Mouse (Mus musculus): Measurements from ENCODE around the gene Inpp5k. TPM values are rescaled to one million over a fixed set of nuclear protein-coding genes. Genes with fewer than 3 reads are reported as not detected.
A peak's percentile ranks its signal among the peaks of the same experiment; 100 is the strongest.

Inpp5k gene
- polyA plus RNA-seq, 1 experiment from 2014 or later = 19.6 TPM

- H3K36me3 ChIP-seq = peaks cover 90% of the 10 kb centered on the region
- H3K9me3 ChIP-seq (replicated peaks) = no peaks in the 10 kb centered on the region
- no peak overlapping the region for H3K27ac ChIP-seq
- H3K9ac ChIP-seq = no peak overlapping the region
- no peak for ATAC-seq (replicated peaks; ENCODE audit: insufficient number of reproducible peaks, insufficient read depth, low FRiP score, low read depth)
- no peaks in the 10 kb centered on the region for H3K4me1 ChIP-seq (replicated peaks)
- WGBS = 89% methylated on average over 11 of the region's 11 CpGs
- no peak overlapping the region for H3K4me2 ChIP-seq
- no peak overlapping the region for H3K4me3 ChIP-seq
- H3K27me3 ChIP-seq = no peaks in the 10 kb centered on the region
Observed at GRCm38 (mm10) chr11:75669176-75669852, 38.5 kb downstream of the Inpp5k start.

- no peak overlapping the region for H3K4me2 ChIP-seq
- no peak overlapping the region for H3K9ac ChIP-seq
- no peaks in the 10 kb centered on the region for H3K27me3 ChIP-seq
- H3K36me3 ChIP-seq = peaks cover 87% of the 10 kb centered on the region
- ATAC-seq (replicated peaks; ENCODE audit: insufficient number of reproducible peaks, insufficient read depth, low FRiP score, low read depth) = no peak; the same call in 1 of the 2 replicates
- no peak overlapping the region for H3K27ac ChIP-seq
- WGBS = 88% methylated on average over 12 of the region's 12 CpGs
- no peaks in the 10 kb centered on the region for H3K9me3 ChIP-seq (replicated peaks)
- H3K4me1 ChIP-seq (replicated peaks) = no peaks in the 10 kb centered on the region
- H3K4me3 ChIP-seq = no peak overlapping the region
Observed at GRCm38 (mm10) chr11:75669853-75670200, 39.0 kb downstream of the Inpp5k start.

- H3K27ac ChIP-seq = no peak overlapping the region
- 86% methylated on average over 22 of the region's 22 CpGs for WGBS
- no peak for ATAC-seq (replicated peaks; ENCODE audit: insufficient number of reproducible peaks, insufficient read depth, low FRiP score, low read depth)
Observed at GRCm38 (mm10) chr11:75671426-75672180, 40.8 kb downstream of the Inpp5k start.

GRCm38 (mm10) chr11:75673411-75673810 is 42.6 kb downstream of the Inpp5k start:
- Histone ChIP-seq H3K36me3 (peaks cover 53% of the 10 kb centered on the region), H3K4me3 (no peak overlapping the region), H3K9ac (no peak overlapping the region), H3K27ac (no peak overlapping the region), H3K4me2 (no peak overlapping the region), H3K9me3 (replicated peaks) (no peaks in the 10 kb centered on the region), H3K4me1 (replicated peaks) (peaks cover 2% of the 10 kb centered on the region), H3K27me3 (no peaks in the 10 kb centered on the region)
- WGBS = 84% methylated on average over 5 of the region's 5 CpGs
- ATAC-seq (replicated peaks; ENCODE audit: insufficient number of reproducible peaks, insufficient read depth, low FRiP score, low read depth) = no peak

More at GRCm38 (mm10) chr11:75671426-75672180, 40.8 kb downstream of the Inpp5k start:
- Histone ChIP-seq H3K4me3 (no peak overlapping the region), H3K27me3 (no peaks in the 10 kb centered on the region), H3K4me2 (no peak overlapping the region), H3K4me1 (replicated peaks) (no peaks in the 10 kb centered on the region), H3K36me3 (peaks cover 70% of the 10 kb centered on the region), H3K9ac (no peak overlapping the region), H3K9me3 (replicated peaks) (no peaks in the 10 kb centered on the region)

- H3K4me1 ChIP-seq (replicated peaks) = peaks cover 4% of the 10 kb centered on the region
- WGBS = 74% methylated on average over 3 of the region's 3 CpGs
- H3K4me3 ChIP-seq = no peak overlapping the region
- H3K27ac ChIP-seq = no peak overlapping the region
- H3K4me2 ChIP-seq = no peak overlapping the region
- H3K36me3 ChIP-seq = peaks cover 39% of the 10 kb centered on the region
- H3K9me3 ChIP-seq (replicated peaks) = no peaks in the 10 kb centered on the region
- ATAC-seq (replicated peaks; ENCODE audit: insufficient number of reproducible peaks, insufficient read depth, low FRiP score, low read depth) = no peak
- no peaks in the 10 kb centered on the region for H3K27me3 ChIP-seq
- no peak overlapping the region for H3K9ac ChIP-seq
Observed at GRCm38 (mm10) chr11:75674875-75675274, 44.1 kb downstream of the Inpp5k start.

DNA sequence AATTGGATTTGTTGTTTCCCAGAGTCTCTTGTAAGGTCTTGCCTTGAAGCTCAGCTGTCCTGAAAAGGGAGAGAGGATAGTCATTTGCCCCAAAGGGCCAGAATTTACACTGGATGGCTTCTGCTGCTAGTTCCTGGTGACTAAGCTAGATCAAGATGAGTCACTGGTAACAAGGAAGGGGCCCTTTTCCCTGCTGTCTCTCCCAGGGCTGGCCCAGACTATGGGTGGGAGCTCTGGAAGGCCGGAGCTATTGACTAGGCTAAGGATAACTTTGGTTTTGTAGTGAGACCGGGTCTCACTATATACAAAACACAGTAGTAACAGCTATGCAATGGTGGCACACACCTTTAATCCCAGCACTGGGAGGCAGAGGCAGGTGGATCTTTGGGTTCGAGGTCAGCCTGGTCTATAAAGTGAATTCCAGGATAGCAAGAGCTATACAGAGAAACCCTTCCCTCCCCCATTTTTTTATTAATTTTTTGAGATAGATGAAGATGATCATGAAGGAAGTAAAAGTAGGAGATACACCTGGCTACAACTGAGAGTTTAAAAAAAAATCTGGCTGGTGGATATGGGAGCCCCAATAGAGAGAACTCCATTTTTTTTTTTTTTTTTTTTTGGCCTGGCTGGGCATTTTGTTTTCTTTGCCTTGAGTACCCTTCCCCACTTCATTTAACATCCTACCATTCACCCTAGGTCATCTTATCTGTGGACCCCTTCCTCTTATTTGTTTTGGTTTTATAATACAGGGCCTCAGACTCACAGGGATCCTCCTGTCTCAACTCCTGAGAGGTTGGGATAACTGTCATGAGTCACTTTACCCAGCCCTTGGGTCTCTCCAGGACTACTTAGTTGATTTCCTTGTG is 47.3 kb downstream of the Inpp5k start:
- Histone ChIP-seq H3K9ac (peak overlapping the region; percentile 99), H3K4me1 (replicated peaks) (peaks cover 19% of the 10 kb centered on the region), H3K9me3 (replicated peaks) (no peaks in the 10 kb centered on the region), H3K4me2 (peak overlapping the region; percentile 76), H3K27ac (peak overlapping the region; percentile 98), H3K27me3 (no peaks in the 10 kb centered on the region), H3K36me3 (peaks cover 9% of the 10 kb centered on the region), H3K4me3 (peak overlapping the region; percentile 99)
- ATAC-seq (replicated peaks; ENCODE audit: insufficient number of reproducible peaks, insufficient read depth, low FRiP score, low read depth) = no peak
- 80% methylated on average over 3 of the region's 3 CpGs for WGBS

- peak within 1 kb of the TSS; percentile 76 for H3K4me2 ChIP-seq
- H3K9me3 ChIP-seq (replicated peaks) = no peaks in the 10 kb centered on the region
- under 1% methylated on average over 55 of the region's 55 CpGs for WGBS
- ATAC-seq (replicated peaks; ENCODE audit: insufficient number of reproducible peaks, insufficient read depth, low FRiP score, low read depth) = peak; percentile 97
- peaks cover 19% of the 10 kb centered on the region for H3K4me1 ChIP-seq (replicated peaks)
- H3K27ac ChIP-seq = peak within 1 kb of the TSS; percentile 98
- H3K9ac ChIP-seq = peak within 1 kb of the TSS; percentile 99
- peak within 1 kb of the TSS; percentile 99 for H3K4me3 ChIP-seq
- H3K36me3 ChIP-seq = peaks cover 9% of the 10 kb centered on the region; the same call in 1 of the 2 replicates
- H3K27me3 ChIP-seq = no peaks in the 10 kb centered on the region
Observed at GRCm38 (mm10) chr11:75678747-75679438, 48.1 kb downstream of the Inpp5k start, which contains the start of gene Crk. Gene Crk (plus strand): TSS chr11:75679259.

GRCm38 (mm10) chr11:75679439-75680171 is 48.8 kb downstream of the Inpp5k start:
- H3K9me3 ChIP-seq (replicated peaks) = no peaks in the 10 kb centered on the region
- peak overlapping the region; percentile 99 for H3K4me3 ChIP-seq
- under 1% methylated on average over 42 of the region's 43 CpGs for WGBS
- H3K4me1 ChIP-seq (replicated peaks) = peaks cover 19% of the 10 kb centered on the region
- peak overlapping the region; percentile 98 for H3K27ac ChIP-seq
- H3K9ac ChIP-seq = peak overlapping the region; percentile 99
- no peaks in the 10 kb centered on the region for H3K27me3 ChIP-seq
- H3K36me3 ChIP-seq = peaks cover 13% of the 10 kb centered on the region; the same call in 1 of the 2 replicates
- ATAC-seq (replicated peaks; ENCODE audit: insufficient number of reproducible peaks, insufficient read depth, low FRiP score, low read depth) = peak; percentile 63
- H3K4me2 ChIP-seq = peak overlapping the region; percentile 71

DNA sequence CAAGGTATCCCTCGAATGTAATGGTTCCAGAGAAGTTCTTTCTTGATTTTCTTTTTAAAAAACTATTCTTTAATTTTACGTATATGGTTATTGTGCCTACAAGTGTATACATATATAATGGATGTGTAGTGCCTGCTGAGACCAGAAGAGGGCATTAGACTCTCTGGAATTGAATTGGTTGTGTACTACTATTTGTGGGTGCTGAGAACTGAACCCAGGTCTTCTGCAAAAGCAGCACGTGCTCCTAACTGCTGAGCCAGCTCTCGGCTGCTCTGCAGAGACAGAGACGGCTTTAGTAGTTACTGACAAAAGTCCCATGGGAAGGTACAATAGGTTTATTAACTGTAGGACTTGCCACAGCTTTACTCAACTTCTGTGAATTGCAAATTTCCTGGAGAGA is 53.7 kb downstream of the Inpp5k start:
- Histone ChIP-seq H3K4me1 (replicated peaks) (peaks cover 31% of the 10 kb centered on the region), H3K4me2 (no peak overlapping the region), H3K27me3 (no peaks in the 10 kb centered on the region), H3K9me3 (replicated peaks) (no peaks in the 10 kb centered on the region), H3K4me3 (no peak overlapping the region), H3K9ac (no peak overlapping the region), H3K27ac (no peak overlapping the region), H3K36me3 (peaks cover 13% of the 10 kb centered on the region; the same call in 1 of the 2 replicates)
- 95% methylated on average over 5 of the region's 5 CpGs for WGBS
- ATAC-seq (replicated peaks; ENCODE audit: insufficient number of reproducible peaks, insufficient read depth, low FRiP score, low read depth) = no peak

GRCm38 (mm10) chr11:75684956-75685355 is 54.2 kb downstream of the Inpp5k start:
- Histone ChIP-seq H3K27ac (no peak overlapping the region), H3K9ac (no peak overlapping the region), H3K4me2 (no peak overlapping the region), H3K36me3 (peaks cover 13% of the 10 kb centered on the region; the same call in 1 of the 2 replicates), H3K9me3 (replicated peaks) (no peaks in the 10 kb centered on the region), H3K27me3 (no peaks in the 10 kb centered on the region), H3K4me1 (replicated peaks) (peaks cover 31% of the 10 kb centered on the region), H3K4me3 (no peak overlapping the region)
- ATAC-seq (replicated peaks; ENCODE audit: insufficient number of reproducible peaks, insufficient read depth, low FRiP score, low read depth) = no peak
- WGBS = 69% methylated on average over 2 of the region's 2 CpGs
